Mouse (Mus musculus) layer of hippocampus, adult 18-20 months (tissue): ENCODE results near the gene Trip13. TPM values are rescaled to one million over a fixed set of nuclear protein-coding genes. Genes with fewer than 3 reads are reported as not detected.
A peak's percentile ranks its signal among the peaks of the same experiment; 100 is the strongest.

Experiments used
- DNase-seq, 2 experiments: peaks; one replicate each; pipeline ENCODE4 v3.0.0; 2022; ENCODE audit warnings: low spot score in 2 of 2
- long read RNA-seq: library from polyadenylated mRNA; stranded (forward); transcript quantifications from one replicate; pipeline ENCODE4 v2.0.0, GENCODE M21; 2021
- total RNA-seq, 2 experiments: library from RNA; stranded (reverse); gene quantifications; 2 replicates each; pipeline ENCODE4 v1.2.3; 2021

The Trip13 gene
- under 1 TPM; 0.48 to 0.87 TPM for total RNA-seq
- long read RNA-seq, result 0 reads

DNA sequence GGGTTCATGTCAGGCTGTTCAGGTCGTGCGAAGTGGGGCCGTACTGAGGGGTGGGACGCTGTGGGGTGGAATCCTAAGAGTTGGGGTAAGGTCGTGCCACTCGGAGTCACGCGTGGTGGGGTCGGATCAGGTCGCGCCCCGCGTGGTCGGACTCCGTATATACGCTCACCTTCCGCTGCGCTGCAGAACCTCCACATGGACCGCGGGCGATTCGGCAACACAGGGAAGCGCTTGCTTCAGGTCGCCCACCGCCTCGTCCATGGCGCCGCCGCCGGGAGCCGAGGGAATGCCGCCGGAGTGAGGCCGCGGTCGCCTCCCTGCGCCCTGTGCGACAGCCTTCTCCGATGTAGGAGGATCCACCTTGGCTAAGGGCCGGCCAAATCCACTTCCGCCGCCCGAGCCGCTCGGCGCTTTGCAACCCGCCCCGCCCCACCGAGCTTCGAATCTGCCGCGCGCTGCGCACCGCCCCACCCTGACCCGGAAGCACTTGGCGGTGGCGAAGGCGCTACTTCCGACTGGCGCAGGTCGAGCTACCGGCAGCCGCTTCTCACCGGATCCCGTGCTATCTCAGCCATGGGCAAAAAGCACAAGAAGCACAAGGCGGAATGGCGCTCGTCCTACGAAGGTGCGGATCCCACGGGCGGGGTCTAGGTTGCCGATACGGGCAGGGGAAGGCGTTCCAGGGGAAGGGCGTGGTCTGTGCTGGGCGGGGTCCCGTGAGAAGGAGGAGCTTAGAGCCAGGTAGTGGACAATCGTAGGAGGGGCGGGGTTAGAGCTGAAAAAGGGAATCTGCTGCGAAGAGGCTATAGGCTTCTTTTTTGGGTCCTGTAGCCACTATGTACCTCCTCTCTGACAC is at the start of gene Trip13, which contains the start of gene Brd9:
Gene Trip13, minus strand, starts transcription at position 464 of the 856 bp plus-strand sequence.
Gene Brd9, plus strand, starts transcription at position 491 of the 856 bp plus-strand sequence.
- peak; percentile 82 to 88 for DNase-seq

DNA sequence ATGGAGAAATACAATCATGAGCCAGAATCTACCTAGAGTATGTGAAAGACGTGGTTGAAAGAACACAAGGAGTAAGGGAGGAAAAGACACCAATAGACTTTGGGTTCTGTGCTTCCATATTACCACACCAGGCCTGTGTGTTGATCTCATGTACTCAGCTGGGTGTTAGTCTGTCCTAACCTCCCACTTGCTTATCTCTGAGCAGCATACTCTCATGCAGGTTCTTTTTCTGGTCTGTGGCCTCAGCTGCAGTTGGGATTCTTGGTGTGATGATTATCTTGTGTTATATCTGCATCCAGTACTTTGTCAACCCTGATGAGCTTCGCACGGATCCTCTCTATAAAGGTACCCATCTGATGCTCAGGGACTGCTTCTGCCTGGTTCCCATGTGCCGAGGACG is 39.4 kb upstream of the Trip13 start:
- DNase-seq, result no peak

DNA sequence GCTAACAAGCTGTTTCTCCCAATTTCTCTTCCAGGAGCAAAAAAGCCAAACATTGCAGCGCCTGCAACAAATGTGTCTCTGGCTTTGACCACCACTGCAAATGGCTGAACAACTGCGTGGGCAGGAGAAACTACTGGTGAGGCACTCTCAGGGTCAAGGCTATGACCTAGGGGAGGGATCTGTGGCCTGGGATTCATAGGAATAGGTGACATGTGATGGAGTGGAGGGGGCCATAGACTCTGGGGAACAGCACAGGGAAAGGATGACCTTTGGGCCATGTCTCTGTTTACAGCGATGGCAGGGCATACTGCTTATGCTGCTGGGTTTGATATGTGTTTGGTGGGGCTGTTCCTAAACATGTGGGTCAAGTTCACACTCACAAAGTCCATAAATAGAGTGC is 36.9 kb upstream of the Trip13 start:
- no peak for DNase-seq

DNA sequence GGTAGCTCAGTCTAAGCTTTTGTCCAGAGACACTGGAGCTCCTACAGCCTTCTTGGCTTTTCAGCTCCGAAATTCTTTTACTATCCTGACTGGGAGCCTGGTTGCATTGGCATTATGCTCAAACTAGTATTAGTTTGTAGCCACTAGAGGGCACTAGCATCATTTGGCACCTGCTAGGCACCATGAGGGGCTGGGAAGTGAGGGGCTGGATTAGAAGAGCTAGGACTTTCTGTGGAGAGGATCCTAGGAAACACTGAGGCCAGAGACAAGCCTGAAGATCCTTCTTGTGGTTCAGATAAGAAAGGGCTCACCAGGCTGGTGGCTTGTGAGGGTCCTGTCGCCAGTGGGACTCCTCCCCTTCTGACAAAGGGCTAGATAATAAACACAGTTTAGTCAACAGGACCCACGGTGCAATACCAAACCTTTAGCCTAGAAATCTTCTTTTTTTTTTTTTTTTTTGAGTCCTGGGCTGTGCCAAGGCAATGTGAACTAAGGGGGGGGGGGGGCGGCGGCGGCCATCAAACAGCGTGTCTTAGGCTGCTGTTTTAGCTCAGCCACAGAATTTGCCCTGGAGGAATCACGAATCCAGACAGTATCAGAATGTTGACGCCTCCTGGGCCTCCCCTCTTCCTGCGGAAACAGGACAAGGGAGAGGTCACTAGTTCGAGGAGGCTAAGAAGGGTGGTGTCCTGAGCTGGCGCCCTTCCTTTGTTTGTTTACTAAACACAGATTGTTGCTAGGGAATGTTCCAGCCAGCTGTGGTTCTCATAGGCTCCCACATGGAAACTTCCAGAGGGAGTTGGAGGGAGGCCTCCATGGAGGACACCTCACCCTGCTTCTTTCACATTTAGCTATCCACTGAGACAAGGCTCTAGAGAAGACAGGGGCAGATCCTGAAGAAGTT is 33.2 kb upstream of the Trip13 start:
- peak; percentile 45 to 73 for DNase-seq

DNA sequence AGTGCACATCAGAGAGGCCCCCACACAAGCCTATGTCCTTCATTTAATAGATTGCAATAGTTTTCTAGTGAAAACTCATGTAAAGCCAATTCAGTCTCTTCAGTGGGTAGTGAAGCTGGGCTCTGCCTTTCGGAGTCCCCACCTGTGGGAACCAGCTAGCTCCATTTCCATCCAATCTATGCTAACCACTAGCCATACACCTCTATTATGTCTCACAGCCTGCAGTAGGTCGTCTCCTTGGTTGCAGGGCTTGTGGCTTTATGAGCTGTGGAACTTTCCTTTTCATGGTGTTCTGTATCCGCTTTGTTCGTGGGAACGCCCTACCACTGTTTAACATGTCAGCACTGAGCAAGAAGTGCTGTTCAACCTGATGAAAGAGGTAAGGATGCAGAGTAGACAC is 26.0 kb upstream of the Trip13 start, which contains the start of gene Zdhhc11:
Gene Zdhhc11, plus strand, starts transcription at position 301 of the 400 bp plus-strand sequence.
- no peak for DNase-seq

DNA sequence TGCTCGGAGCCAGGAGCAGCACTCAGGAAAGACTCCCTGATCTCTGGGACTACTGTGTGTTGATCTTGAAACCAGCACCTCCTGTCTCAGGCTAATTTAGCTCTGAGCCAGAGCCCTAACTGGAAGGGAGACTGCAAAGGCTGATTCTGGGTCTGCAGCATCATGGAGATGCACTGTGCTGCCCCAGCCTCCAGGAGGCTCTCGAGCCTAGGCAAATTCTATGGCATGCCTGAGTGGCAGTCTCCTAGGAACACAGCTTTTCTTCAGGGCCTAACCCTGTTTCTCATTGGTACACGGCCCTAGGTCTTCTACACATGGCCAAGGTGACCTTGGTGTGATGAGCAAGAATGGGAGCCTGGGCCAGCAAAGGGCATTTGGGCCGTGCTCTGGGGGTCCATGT is 23.6 kb upstream of the Trip13 start:
- peak in 1 of 2 experiments; percentile 31 for DNase-seq

DNA sequence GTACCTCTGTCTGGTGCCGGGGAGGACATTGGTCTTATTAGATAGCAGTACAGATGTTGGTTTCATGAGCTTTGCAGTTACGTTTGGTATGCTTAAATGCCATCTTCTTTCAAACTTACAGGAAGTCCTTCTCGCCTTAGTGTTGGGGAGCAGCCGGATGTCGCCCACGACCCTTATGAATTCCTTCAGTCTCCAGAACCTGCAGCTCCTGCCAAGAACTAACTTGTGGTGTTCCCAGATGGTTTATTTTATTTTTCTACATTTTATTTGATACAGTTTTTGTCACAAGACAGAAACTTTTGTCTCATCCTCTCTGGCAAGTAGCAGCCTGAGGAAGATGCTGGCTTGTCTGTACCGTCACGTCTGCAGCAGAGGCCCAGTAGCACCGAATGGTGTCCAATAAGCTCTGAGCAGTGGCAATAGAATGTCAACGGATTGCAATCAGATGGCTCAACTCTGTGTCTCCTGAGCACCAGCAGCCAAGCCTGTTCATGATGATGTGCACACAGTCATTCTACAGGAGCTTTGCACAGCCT is 22.6 kb upstream of the Trip13 start:
- peak in 1 of 2 experiments; percentile 51 for DNase-seq

DNA sequence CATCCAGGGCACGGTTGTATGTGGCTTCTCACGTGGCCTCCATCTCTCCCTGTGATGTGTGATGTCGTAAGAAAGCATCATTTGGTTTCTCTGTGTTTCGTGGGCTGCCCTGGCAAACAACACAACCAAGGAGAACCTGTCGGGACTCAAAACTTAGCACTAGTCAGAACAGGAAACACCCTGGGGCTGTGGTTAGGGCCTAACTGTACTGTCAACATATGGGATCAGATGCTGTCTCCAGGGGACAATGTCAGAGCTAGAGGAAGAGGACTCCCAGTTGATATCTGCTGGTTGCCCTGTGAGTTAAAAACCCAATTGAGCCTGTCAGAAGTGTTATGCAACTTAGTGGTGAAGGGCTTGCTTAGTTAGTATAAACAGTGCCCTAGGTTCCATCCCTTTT is 17.9 kb upstream of the Trip13 start:
- no peak for DNase-seq

DNA sequence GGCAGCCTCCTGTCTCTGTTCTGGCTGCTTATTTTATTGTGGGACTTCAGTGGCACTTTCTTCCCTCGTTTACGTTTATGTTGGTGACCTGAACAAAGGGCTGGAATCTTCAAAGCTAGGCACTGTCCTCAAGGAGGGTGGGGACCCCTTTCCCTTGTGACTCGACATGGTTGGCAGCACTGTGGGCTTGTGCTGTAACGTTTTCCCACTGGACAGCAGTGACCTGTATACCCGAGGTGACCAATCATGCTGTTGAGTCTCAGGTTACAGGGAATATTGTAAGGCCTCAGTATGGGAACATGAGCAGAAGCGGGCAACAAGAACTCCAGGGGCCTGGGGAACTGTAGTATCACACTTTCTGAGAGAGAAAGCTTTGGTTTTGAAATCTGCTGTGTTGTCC is 17.1 kb upstream of the Trip13 start:
- DNase-seq, result no peak

GRCm38 (mm10) chr13:73953551-73954130 is 16.1 kb upstream of the Trip13 start:
- DNase-seq, result peak in 1 of 2 experiments; percentile 68

GRCm38 (mm10) chr13:73944606-73945005 is 7.0 kb upstream of the Trip13 start:
- DNase-seq, result no peak

GRCm38 (mm10) chr13:73939101-73939500 is 1.5 kb upstream of the Trip13 start:
- no peak for DNase-seq

DNA sequence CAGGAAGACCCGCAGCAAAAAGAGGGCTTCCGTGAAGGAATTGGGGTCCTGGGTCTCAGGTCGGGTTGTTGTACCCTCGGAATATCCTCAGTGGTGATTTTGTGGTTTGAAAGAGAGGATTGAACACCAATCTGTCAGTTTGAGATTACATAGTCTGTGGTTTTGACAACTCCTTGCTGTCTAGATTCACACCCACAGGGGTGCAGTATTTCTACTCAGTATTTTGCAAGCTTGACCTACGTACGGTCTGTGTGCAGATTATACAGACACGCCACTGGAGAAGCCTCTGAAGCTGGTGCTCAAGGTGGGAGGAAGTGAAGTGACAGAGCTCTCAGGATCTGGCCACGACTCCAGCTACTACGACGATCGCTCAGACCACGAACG is 585 bp upstream of the Trip13 start:
- no peak for DNase-seq

DNA sequence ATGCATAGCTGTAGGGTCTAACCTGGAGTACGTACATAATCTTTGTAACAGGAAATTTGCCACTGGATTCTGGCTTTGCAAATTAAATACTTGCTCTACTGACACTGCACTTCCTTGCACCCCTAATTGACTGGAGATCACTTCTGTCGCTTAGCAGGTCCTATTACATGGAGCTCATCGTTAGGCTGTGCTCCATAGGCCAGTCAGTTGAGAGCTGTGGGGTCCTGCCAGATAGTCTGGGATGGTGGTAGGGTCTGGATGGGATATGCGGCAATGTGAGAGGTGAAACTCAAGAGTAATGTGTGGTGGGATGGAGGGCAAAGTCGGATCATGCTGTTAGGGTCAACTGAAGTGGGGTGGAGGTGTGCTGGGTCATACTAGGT is 655 bp downstream of the Trip13 start:
- DNase-seq, result no peak

DNA sequence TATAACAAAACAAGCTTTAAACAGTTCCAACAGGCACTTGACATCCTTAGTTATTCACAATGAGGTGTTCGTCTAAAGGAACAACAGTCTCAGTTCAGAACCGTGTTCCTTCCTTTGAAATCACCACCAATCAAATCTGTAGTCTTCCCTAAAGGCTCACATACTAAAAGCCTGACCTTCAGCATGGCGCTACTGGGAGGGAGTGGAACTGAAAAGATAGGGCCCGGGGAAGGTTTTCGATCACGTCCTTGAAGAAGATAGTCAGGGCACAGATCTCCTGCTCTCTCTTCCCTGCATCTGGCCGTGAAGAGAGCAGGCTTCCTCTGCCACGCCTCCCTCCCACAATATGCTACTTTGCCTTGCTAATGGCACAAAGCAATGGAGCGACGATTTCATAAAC is 5.4 kb downstream of the Trip13 start:
- no peak for DNase-seq

- DNase-seq, result no peak
These were observed 24.5 kb downstream of the Trip13 start for GRCm38 (mm10) chr13:73913066-73913465.

DNA sequence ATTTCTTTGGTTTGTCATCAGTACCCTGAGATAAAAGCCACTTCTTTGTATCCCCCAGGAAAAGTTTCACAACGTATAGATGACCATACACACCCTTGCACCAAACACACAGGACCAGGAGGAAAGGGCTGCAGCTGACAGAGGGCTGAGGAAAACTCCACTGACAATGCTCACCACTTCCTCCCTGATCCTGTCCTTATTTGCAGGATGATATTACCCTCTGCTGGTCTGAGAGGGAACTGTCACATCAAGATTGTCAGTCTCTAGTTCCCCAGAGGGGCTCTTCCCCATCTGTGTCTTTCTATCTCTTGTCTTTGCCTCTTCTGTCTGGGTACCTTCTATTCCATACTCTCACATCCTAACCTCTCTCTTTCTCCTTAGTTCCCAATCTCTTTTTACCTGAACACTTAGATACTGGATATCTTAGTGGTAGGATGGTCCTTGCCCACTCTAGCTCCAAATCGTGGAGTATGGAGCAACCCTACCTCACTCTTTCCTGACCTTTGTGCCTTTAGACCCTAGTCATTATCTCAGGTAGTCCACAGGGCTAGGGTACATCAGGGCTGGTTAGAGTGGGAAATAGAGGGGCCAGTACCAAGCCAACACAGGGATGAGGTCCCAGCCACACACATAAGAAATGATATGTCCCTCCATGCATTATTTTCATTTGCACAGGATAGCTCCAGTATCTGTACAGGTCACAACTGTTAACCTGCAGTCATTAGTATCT is 29.7 kb downstream of the Trip13 start:
- DNase-seq, result peak; percentile 12 to 66

- DNase-seq, result no peak
These were observed 30.4 kb downstream of the Trip13 start for GRCm38 (mm10) chr13:73907136-73907535.

DNA sequence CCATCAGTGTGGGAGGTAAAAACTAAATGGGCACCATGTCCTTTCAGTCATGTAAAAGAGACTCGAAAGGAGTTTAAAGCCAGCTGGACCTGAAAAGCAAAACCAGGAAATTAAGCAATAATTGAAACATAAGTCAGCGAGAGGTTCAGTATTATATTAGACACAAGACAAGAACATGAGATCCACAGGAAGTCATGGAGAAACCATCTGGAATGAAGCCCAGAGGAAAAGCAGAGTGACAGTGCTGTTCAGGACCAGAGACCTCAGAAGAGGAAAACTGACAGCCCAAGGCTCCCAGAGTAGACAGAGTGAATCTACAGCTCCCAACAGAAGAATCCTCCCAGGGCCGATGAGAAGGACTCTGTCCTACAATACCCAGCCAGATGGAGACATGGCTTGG is 40.0 kb downstream of the Trip13 start:
- DNase-seq, result no peak

- DNase-seq, result no peak
These were observed 44.9 kb downstream of the Trip13 start for GRCm38 (mm10) chr13:73892493-73893178.
